Mouse (Mus musculus) intestine, postnatal 0 days (tissue): ENCODE measurements around the gene Pcnx3. TPM values are rescaled to one million over a fixed set of nuclear protein-coding genes. Genes with fewer than 3 reads are reported as not detected.

Source experiments
- ATAC-seq: fragments of 200-750 bp; cut with Nextera tagmentation; 2 replicates; pipeline ENCODE4 v1.8.0; 2017; ENCODE audit warnings: mild to moderate bottlenecking, moderate TSS enrichment, moderate library complexity
- H3K27ac ChIP-seq: fragments of 300-500 bp; sonication (generic); 2 replicates; pipeline ENCODE4 v1.5.1; 2014; ENCODE audit warnings: mild to moderate bottlenecking, low read depth, low read length, moderate library complexity
- H3K27me3 ChIP-seq: fragments of 300-500 bp; sonication (generic); replicated peaks from 2 replicates; pipeline ENCODE4 v1.6.1; 2014; ENCODE audit warnings: low read length, mixed read lengths; ENCODE audit not compliant: control insufficient read depth, insufficient read depth
- H3K36me3 ChIP-seq: fragments of 300-500 bp; sonication (generic); 2 replicates; pipeline ENCODE4 v1.6.1; 2014; ENCODE audit warnings: mild to moderate bottlenecking, moderate library complexity; ENCODE audit not compliant: control insufficient read depth, insufficient read depth
- H3K4me1 ChIP-seq: fragments of 300-500 bp; sonication (generic); replicated peaks from 2 replicates; pipeline ENCODE4 v1.6.1; 2014; ENCODE audit warnings: antibody characterized with exemption, low read length, mixed read lengths; ENCODE audit not compliant: control insufficient read depth, insufficient read depth
- H3K4me2 ChIP-seq: fragments of 300-500 bp; sonication (generic); replicated peaks from 2 replicates; pipeline ENCODE4 v1.6.1; 2014; ENCODE audit warnings: low read depth, mild to moderate bottlenecking, moderate library complexity
- H3K4me3 ChIP-seq: fragments of 300-500 bp; sonication (generic); 2 replicates; pipeline ENCODE4 v1.5.1; 2014; ENCODE audit warnings: low read depth, low read length
- H3K9ac ChIP-seq: fragments of 300-500 bp; sonication (generic); 2 replicates; pipeline ENCODE4 v1.6.1; 2014; ENCODE audit warnings: mild to moderate bottlenecking, low read depth, low read length
- H3K9me3 ChIP-seq: fragments of 300-500 bp; sonication (generic); 2 replicates; pipeline ENCODE4 v1.6.1; 2016; ENCODE audit warnings: mixed run types; ENCODE audit not compliant: control insufficient read depth
- CTCF ChIP-seq: sonication (generic); IDR thresholded peaks from 2 replicates; pipeline ENCODE4 v1.5.1; 2016; ENCODE audit warnings: low read depth, mild to moderate bottlenecking, control low read depth, antibody characterized with exemption, moderate library complexity
- WGBS: fragments of 180-500 bp; shearing (Covaris S2); extraction: QIAGEN DNeasy Blood & Tissue Kit; methylation state at CpG from one replicate; pipeline ENCODE4 v1.1.7; 2014; 5-methylcytosine and 5-hydroxymethylcytosine counted together
- polyA plus RNA-seq: library from polyadenylated mRNA; unstranded; fragments of >200 nt; fragmentation: Nextera tagmentation; extraction: Ambion mirVana; gene quantifications from 2 replicates; pipeline ENCODE4 v1.2.1, GENCODE M21; 2015

Pcnx3 gene
- polyA plus RNA-seq, 1 experiment from 2014 or later = 9.3 TPM

DNA sequence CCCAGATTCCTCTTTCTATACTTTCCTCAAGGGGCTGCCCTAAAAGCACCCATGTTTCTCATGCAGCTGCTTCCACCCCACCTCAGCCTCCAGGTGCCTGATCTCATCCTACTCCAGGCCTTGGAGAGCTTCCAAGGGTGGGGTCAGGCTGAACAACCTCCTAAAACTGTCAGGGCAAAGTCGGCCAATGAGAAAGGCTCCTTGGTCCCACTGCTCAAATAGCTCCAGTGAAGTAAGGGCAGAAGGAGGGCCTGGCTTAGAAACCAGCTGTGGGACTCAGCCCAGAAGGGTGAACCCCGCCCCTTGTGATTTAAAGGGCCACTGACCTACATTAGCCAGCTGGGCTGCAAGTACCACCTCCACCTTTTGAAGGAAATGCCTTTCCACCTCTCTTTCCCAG is 25.0 kb upstream of the Pcnx3 start:
- H3K4me2 ChIP-seq = peak overlapping the region; percentile 1; the same call in 1 of the 2 replicates
- no peaks in the 10 kb centered on the region for H3K27me3 ChIP-seq
- WGBS = 6% methylated on average over 2 of the region's 2 CpGs
- peak overlapping the region; percentile 31; the same call in 1 of the 2 replicates for H3K27ac ChIP-seq
- H3K4me3 ChIP-seq = no peak overlapping the region
- TF ChIP-seq CTCF = no peak
- H3K4me1 ChIP-seq = no peaks in the 10 kb centered on the region
- no peak overlapping the region for H3K9ac ChIP-seq
- no peaks in the 10 kb centered on the region for H3K9me3 ChIP-seq
- peaks cover 69% of the 10 kb centered on the region for H3K36me3 ChIP-seq
- ATAC-seq = peak; percentile 59

DNA sequence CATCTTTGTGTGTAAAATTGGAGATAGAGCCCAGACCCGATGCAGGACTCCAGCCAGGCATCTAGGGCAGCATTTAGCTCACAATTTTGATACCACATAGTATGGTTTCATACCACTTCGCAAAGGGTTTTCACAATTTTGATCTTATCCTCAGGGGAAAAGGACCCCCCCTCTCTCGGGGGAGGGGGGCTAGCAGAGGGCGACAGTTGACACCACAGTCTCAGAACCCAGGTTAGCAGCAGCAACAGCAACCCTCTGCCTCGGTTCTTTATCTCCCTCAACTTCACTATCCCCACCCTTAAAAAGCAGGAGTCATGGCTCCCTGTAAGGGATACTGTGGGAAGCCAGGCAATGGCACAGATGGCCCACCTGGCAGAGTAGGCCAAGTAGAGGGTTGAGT is 24.5 kb upstream of the Pcnx3 start:
- no peak for TF ChIP-seq CTCF
- Histone ChIP-seq H3K4me3 (no peak overlapping the region), H3K4me1 (no peaks in the 10 kb centered on the region), H3K36me3 (peaks cover 69% of the 10 kb centered on the region), H3K27ac (no peak overlapping the region), H3K9ac (no peak overlapping the region), H3K27me3 (no peaks in the 10 kb centered on the region), H3K4me2 (peak overlapping the region; percentile 1; the same call in 1 of the 2 replicates), H3K9me3 (no peaks in the 10 kb centered on the region)
- ATAC-seq = no peak
- WGBS = 70% methylated on average over 5 of the region's 5 CpGs

DNA sequence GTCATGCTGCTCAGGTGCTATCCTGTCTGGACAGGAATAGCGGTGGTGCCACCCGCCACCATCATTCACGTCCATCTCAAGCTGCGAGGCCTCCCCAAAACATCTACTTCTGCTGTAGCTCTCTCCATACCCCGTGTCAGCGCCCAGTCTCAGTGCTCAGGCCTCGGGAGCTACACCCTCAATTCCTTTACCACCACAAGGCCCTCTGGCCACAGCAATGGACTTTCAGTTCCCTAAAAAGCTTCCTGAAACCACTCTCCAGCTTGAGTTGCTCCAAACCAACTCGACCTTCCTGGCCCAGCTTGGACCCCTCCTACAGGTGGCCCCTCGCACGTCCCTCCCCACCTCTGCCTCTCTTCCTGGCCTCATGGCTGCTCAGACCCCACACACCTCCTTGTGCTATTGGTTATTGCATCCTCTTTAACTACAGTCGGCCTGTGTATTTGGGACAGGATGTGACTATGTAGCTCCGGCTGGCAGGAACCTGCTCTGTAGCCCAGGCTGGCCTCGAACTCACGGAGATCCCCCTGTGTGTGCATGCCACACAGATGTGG is 23.3 kb upstream of the Pcnx3 start:
- Histone ChIP-seq H3K4me3 (no peak overlapping the region), H3K4me2 (no peak overlapping the region), H3K4me1 (no peaks in the 10 kb centered on the region), H3K9me3 (no peaks in the 10 kb centered on the region), H3K27me3 (no peaks in the 10 kb centered on the region), H3K36me3 (peaks cover 68% of the 10 kb centered on the region), H3K27ac (no peak overlapping the region), H3K9ac (no peak overlapping the region)
- ATAC-seq = no peak
- 90% methylated on average over 14 of the region's 14 CpGs for whole genome bisulfite sequencing
- no peak for TF ChIP-seq CTCF

DNA sequence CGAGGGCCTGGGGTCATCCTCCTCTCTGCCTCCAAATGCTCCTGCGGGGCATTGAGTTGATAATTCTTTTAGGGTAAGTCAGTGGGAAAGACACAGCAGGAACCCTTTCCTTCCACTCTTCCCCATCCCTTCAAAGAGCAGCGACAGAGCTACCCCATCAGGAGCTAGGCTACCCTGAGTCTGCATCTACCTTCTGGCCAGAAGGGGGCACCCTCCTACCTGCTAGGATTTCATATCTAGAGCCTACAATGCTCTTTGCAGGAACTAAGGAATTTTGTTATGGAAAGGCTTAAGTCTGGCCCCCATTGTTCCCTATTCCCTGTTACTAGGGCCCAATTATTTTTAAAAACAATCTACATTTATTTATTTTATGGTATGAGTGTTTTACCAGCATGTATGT is 22.5 kb upstream of the Pcnx3 start:
- peak; percentile 91 for TF ChIP-seq CTCF
- no peak overlapping the region for H3K27ac ChIP-seq
- WGBS = 23% methylated on average over 3 of the region's 3 CpGs
- no peak overlapping the region for H3K9ac ChIP-seq
- H3K4me2 ChIP-seq = no peak overlapping the region
- no peak; the same call in 1 of the 2 replicates for ATAC-seq
- no peaks in the 10 kb centered on the region for H3K9me3 ChIP-seq
- H3K4me3 ChIP-seq = no peak overlapping the region
- H3K27me3 ChIP-seq = no peaks in the 10 kb centered on the region
- H3K4me1 ChIP-seq = no peaks in the 10 kb centered on the region
- H3K36me3 ChIP-seq = peaks cover 67% of the 10 kb centered on the region

DNA sequence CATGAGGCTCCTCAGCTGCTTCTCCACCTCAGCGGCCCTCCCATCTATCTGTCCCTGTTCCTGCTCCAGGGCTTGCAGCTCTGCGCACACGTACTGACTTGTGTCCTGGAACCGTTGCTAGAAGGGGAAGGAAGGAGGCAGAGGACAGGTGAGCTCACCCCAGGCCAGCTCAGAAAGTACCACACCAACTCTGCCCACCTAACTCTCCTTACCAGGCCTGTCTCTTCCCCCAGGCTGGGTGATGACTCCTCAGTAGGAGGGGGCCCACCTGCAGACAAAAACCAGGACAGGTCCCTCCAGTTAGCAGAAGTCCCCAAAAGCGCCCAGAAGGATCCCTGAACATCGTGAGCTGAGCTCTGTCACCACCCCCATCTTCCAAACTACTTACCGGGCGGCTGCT is 21.9 kb upstream of the Pcnx3 start:
- H3K27me3 ChIP-seq = no peaks in the 10 kb centered on the region
- no peak overlapping the region for H3K4me3 ChIP-seq
- WGBS = 89% methylated on average over 8 of the region's 8 CpGs
- no peak overlapping the region for H3K27ac ChIP-seq
- no peaks in the 10 kb centered on the region for H3K9me3 ChIP-seq
- H3K4me1 ChIP-seq = no peaks in the 10 kb centered on the region
- TF ChIP-seq CTCF = no peak
- no peak overlapping the region for H3K9ac ChIP-seq
- H3K36me3 ChIP-seq = peaks cover 71% of the 10 kb centered on the region
- H3K4me2 ChIP-seq = no peak overlapping the region
- no peak for ATAC-seq

DNA sequence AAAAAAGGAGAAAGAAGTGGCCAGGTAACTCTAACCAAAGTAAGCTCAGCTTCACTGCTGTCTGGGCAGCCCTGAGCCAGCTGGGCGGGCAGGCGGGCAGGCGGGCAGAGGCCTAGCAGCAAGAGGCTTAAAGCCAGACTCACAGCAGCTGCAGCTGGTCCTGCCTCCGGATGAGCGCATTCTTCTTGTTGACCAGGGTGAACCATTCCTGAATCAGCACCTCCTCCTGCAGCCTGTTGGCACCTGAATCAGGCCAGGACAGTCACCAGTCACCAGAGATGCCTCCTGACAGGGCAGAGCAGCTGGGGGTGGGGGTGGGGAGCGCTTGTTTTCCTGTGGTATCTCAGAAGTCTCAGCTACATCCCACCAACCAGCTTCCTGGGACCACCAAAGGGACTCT is 21.4 kb upstream of the Pcnx3 start:
- no peak for ATAC-seq
- no peak overlapping the region for H3K4me2 ChIP-seq
- peaks cover 68% of the 10 kb centered on the region for H3K36me3 ChIP-seq
- WGBS = 96% methylated on average over 6 of the region's 6 CpGs
- H3K4me3 ChIP-seq = no peak overlapping the region
- H3K27me3 ChIP-seq = no peaks in the 10 kb centered on the region
- H3K4me1 ChIP-seq = no peaks in the 10 kb centered on the region
- H3K9me3 ChIP-seq = no peaks in the 10 kb centered on the region
- TF ChIP-seq CTCF = no peak
- H3K9ac ChIP-seq = no peak overlapping the region
- H3K27ac ChIP-seq = no peak overlapping the region
